Mouse (Mus musculus) erythroblast, embryonic 14.5 days (primary cell): ENCODE data around the gene Taar6.

Experiments
- GATA1 ChIP-seq: IDR thresholded peaks from 2 replicates; pipeline ENCODE4 v1.6.1; 2012; ENCODE audit warnings: low read length, inconsistent platforms, mixed read lengths
- TAL1 ChIP-seq: IDR thresholded peaks from 3 replicates; pipeline ENCODE4 v1.6.1; 2012; ENCODE audit warnings: low read length, inconsistent platforms, mixed read lengths

DNA sequence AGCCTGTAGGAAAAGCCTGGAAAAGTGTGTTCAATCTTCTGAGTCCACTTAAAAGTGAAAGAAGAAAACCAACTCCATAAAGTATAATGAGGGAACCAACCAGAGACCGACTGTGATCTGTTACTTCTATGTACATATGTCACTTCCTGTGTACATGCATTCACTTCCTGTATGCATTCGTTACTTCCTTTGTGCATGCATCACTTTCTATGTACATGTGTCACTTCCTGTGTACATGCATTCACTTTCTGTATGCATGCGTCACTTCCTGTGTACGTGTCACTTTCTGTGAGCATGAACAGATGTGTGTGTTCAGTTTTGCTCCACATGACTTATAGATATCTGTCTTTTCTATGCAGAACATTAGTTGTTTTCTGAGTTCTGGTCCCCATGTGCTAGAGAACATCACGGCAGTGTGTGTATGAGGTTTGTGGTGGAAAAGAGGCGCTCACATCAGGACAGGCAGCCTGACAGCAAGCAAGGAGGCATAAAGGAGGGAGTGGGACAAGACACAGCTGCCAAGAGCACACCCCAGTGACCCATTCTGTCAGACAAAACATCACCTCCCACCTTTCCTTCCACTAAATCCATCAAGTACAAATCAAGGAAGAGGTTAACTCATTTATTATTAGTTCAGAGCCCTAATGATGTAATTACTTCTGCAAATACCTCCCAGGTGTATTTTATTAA lies 20.4 kb downstream of the Taar6 start:
- TF ChIP-seq GATA1 (no peak), TAL1 (no peak)
